Mouse (Mus musculus): ENCODE measurements at regions not wholly inside any gene's neighbourhood (a gene's known extent, or its start where the extent isn't known, plus 50 kb on each side); places are given as distances from the start of the nearest gene placed in this dataset.
A peak's percentile ranks its signal among the peaks of the same experiment; 100 is the strongest.

GRCm38 (mm10) chr3:137105930-137106329 lies 234.9 kb upstream of the Emcn start:
- no peak for DNase-seq

- no peak for DNase-seq
Observed at GRCm38 (mm10) chr3:137108197-137108596, 232.7 kb upstream of the Emcn start.

- no peak for DNase-seq
Observed at GRCm38 (mm10) chr3:137109786-137110185, 231.1 kb upstream of the Emcn start.

- peak; percentile 58 for DNase-seq
Observed at GRCm38 (mm10) chr3:137110485-137110884, 230.4 kb upstream of the Emcn start.

- DNase-seq = no peak
Observed at GRCm38 (mm10) chr3:137129967-137130366, 210.9 kb upstream of the Emcn start.

GRCm38 (mm10) chr3:137142041-137142440 lies 198.8 kb upstream of the Emcn start:
- no peak for DNase-seq

GRCm38 (mm10) chr3:137146062-137146461 lies 194.8 kb upstream of the Emcn start:
- DNase-seq = no peak

GRCm38 (mm10) chr3:137147405-137147804 lies 193.5 kb upstream of the Emcn start:
- DNase-seq = no peak

- peak; percentile 54 for DNase-seq
Observed at GRCm38 (mm10) chr3:137150414-137151010, 190.4 kb upstream of the Emcn start.

- no peak for DNase-seq
Observed at GRCm38 (mm10) chr3:137151431-137151830, 189.4 kb upstream of the Emcn start.

GRCm38 (mm10) chr3:137153234-137153633 lies 187.6 kb upstream of the Emcn start:
- no peak for DNase-seq

GRCm38 (mm10) chr3:137154200-137155042 lies 186.4 kb upstream of the Emcn start:
- DNase-seq = no peak

GRCm38 (mm10) chr3:137155043-137155404 lies 185.8 kb upstream of the Emcn start:
- no peak for DNase-seq

- DNase-seq = no peak
Observed at GRCm38 (mm10) chr3:137156250-137156975, 184.5 kb upstream of the Emcn start.

- no peak for DNase-seq
Observed at GRCm38 (mm10) chr3:137189035-137189434, 151.8 kb upstream of the Emcn start.

- DNase-seq = no peak
Observed at GRCm38 (mm10) chr3:137190489-137190888, 150.4 kb upstream of the Emcn start.

GRCm38 (mm10) chr3:137191009-137191408 lies 149.9 kb upstream of the Emcn start:
- no peak for DNase-seq

GRCm38 (mm10) chr3:137193873-137194272 lies 147.0 kb upstream of the Emcn start:
- DNase-seq = no peak

GRCm38 (mm10) chr3:137211667-137212066 lies 129.2 kb upstream of the Emcn start:
- no peak for DNase-seq

- no peak for DNase-seq
Observed at GRCm38 (mm10) chr3:137216036-137216435, 124.8 kb upstream of the Emcn start.

- DNase-seq = no peak
Observed at GRCm38 (mm10) chr3:137217245-137217644, 123.6 kb upstream of the Emcn start.

- DNase-seq = no peak
Observed at GRCm38 (mm10) chr3:137217926-137218325, 122.9 kb upstream of the Emcn start.

GRCm38 (mm10) chr3:137226151-137226550 lies 114.7 kb upstream of the Emcn start:
- no peak for DNase-seq
